Mouse (Mus musculus): ENCODE data around the gene Slc22a22.
"Not testable (repeated sequence)": the region's sequence is repeated elsewhere in the genome, so short reads cannot be mapped to it uniquely, and the experiment has no call there.

Gene Slc22a22

GRCm38 (mm10) chr15:57366446-57366845, 111.0 kb downstream of the Slc22a22 start:
- DNase-seq, result no peak

GRCm38 (mm10) chr15:57355278-57355677, 122.1 kb downstream of the Slc22a22 start:
- no peak for DNase-seq

- DNase-seq, result no peak
Measured at GRCm38 (mm10) chr15:57340499-57340898, 136.9 kb downstream of the Slc22a22 start.

GRCm38 (mm10) chr15:57331326-57331725, 146.1 kb downstream of the Slc22a22 start:
- DNase-seq, result no peak

- no peak for DNase-seq
Measured at GRCm38 (mm10) chr15:57318001-57318400, 159.4 kb downstream of the Slc22a22 start.

- no peak for DNase-seq
Measured at GRCm38 (mm10) chr15:57316486-57316885, 160.9 kb downstream of the Slc22a22 start.

GRCm38 (mm10) chr15:57302710-57303109, 174.7 kb downstream of the Slc22a22 start:
- no peak for DNase-seq

- DNase-seq, result no peak
Measured at GRCm38 (mm10) chr15:57278505-57278904, 198.9 kb downstream of the Slc22a22 start.

GRCm38 (mm10) chr15:57276411-57276810, 201.0 kb downstream of the Slc22a22 start:
- no peak for DNase-seq

GRCm38 (mm10) chr15:57240061-57240460, 237.4 kb downstream of the Slc22a22 start:
- not testable (repeated sequence) for DNase-seq

- no peak for DNase-seq
Measured at GRCm38 (mm10) chr15:57230439-57230838, 247.0 kb downstream of the Slc22a22 start.

- no peak for DNase-seq
Measured at GRCm38 (mm10) chr15:57205315-57205714, 272.1 kb downstream of the Slc22a22 start.

- DNase-seq, result no peak
Measured at GRCm38 (mm10) chr15:57204444-57204930, 272.9 kb downstream of the Slc22a22 start.

Measured in cerebellum, adult 11 months (tissue).